ENCODE assay signal across 14 mouse cellular contexts in genomic region chr8:56465091-56465490, GRCm38 (mm10).
"Had no signal": no experiment of that assay in that cellular context is flagged by ENCODE, and none has a peak within 500 bp of the region (broad histone marks: within the 10 kb centered on the region; RNA-seq: fewer than 3 reads in every experiment).

No protein-coding gene starts in this region.

- H3K9me3 ChIP-seq: midbrain, embryonic 10.5 days; midbrain, embryonic 12.5 days; midbrain, embryonic 15.5 days; neural tube, embryonic 12.5 days; stomach, embryonic 15.5 days had no signal

- H3K27me3 ChIP-seq: midbrain, embryonic 12.5 days; midbrain, embryonic 15.5 days; neural tube, embryonic 12.5 days; stomach, embryonic 15.5 days had no signal

- DNase-seq: lung, adult 18-20 months; lung, embryonic 14.5 days; lung, postnatal 10 days; lung, postnatal 36 days; right cerebral cortex, postnatal 14 days; thymus, adult 18-20 months; thymus, postnatal 14 days; thymus, postnatal 36 days had no signal

- H3K36me3 ChIP-seq: midbrain, embryonic 10.5 days; midbrain, embryonic 12.5 days; midbrain, embryonic 15.5 days; neural tube, embryonic 12.5 days; stomach, embryonic 15.5 days had no signal

- H3K27ac ChIP-seq: liver, embryonic 14.5 days; midbrain, embryonic 10.5 days; midbrain, embryonic 12.5 days; midbrain, embryonic 15.5 days; neural tube, embryonic 12.5 days; stomach, embryonic 15.5 days had no signal

- ATAC-seq: midbrain, embryonic 15.5 days had no signal

- H3K4me1 ChIP-seq: midbrain, embryonic 10.5 days; midbrain, embryonic 12.5 days; midbrain, embryonic 15.5 days; neural tube, embryonic 12.5 days; stomach, embryonic 15.5 days had no signal

- H3K4me3 ChIP-seq: midbrain, embryonic 10.5 days; midbrain, embryonic 12.5 days; midbrain, embryonic 15.5 days; neural tube, embryonic 12.5 days; stomach, embryonic 15.5 days had no signal

- H3K4me2 ChIP-seq: lung, embryonic 14.5 days; midbrain, embryonic 12.5 days; midbrain, embryonic 15.5 days; neural tube, embryonic 12.5 days; stomach, embryonic 15.5 days had no signal

- H3K9ac ChIP-seq: liver, embryonic 14.5 days; lung, embryonic 14.5 days; midbrain, embryonic 12.5 days; midbrain, embryonic 15.5 days; neural tube, embryonic 12.5 days; stomach, embryonic 15.5 days had no signal
